Mouse (Mus musculus): ENCODE data around the gene Slc4a7. TPM values are rescaled to one million over a fixed set of nuclear protein-coding genes. Genes with fewer than 3 reads are reported as not detected.
A peak's percentile ranks its signal among the peaks of the same experiment; 100 is the strongest.

Gene Slc4a7
- 15.3 and 15.7 TPM in 2 replicates for polyA plus RNA-seq (2015; fragmentation: Nextera tagmentation; extraction: Ambion mirVana)

- H3K27me3 ChIP-seq, result no peaks in the 10 kb centered on the region
- peak within 1 kb of the TSS; percentile 94 for H3K9ac ChIP-seq
- no peaks in the 10 kb centered on the region for H3K36me3 ChIP-seq
- peak within 1 kb of the TSS; percentile 85 for H3K4me3 ChIP-seq (replicated peaks)
- H3K27ac ChIP-seq (replicated peaks), result peak within 1 kb of the TSS; percentile 97
- ATAC-seq (ENCODE audit: insufficient number of reproducible peaks, low FRiP score, low TSS enrichment, low read depth), result no peak
- peak within 1 kb of the TSS; percentile 55 for H3K4me2 ChIP-seq (replicated peaks)
- 84% methylated on average over 5 of the region's 5 CpGs for WGBS
- H3K9me3 ChIP-seq (replicated peaks), result no peaks in the 10 kb centered on the region
- H3K4me1 ChIP-seq, result peaks cover 11% of the 10 kb centered on the region
Measured at GRCm38 (mm10) chr14:14701710-14702329, at the start of gene Slc4a7. TSS of gene Slc4a7 (plus strand) at chr14:14702279.

GRCm38 (mm10) chr14:14670597-14670996, 31.5 kb upstream of the Slc4a7 start:
- ATAC-seq (ENCODE audit: insufficient number of reproducible peaks, low FRiP score, low TSS enrichment, low read depth), result no peak
- Histone ChIP-seq H3K4me3 (replicated peaks) (no peak overlapping the region), H3K27ac (replicated peaks) (no peak overlapping the region), H3K9me3 (replicated peaks) (no peaks in the 10 kb centered on the region), H3K36me3 (no peaks in the 10 kb centered on the region), H3K4me1 (no peaks in the 10 kb centered on the region), H3K4me2 (replicated peaks) (no peak overlapping the region), H3K9ac (no peak overlapping the region), H3K27me3 (no peaks in the 10 kb centered on the region)
- 81% methylated on average over 1 of the region's 1 CpGs for WGBS

GRCm38 (mm10) chr14:14681611-14682010, 20.5 kb upstream of the Slc4a7 start:
- Histone ChIP-seq H3K36me3 (no peaks in the 10 kb centered on the region), H3K27me3 (no peaks in the 10 kb centered on the region), H3K9ac (no peak overlapping the region), H3K9me3 (replicated peaks) (no peaks in the 10 kb centered on the region), H3K4me3 (replicated peaks) (no peak overlapping the region), H3K4me1 (no peaks in the 10 kb centered on the region), H3K27ac (replicated peaks) (no peak overlapping the region), H3K4me2 (replicated peaks) (no peak overlapping the region)
- 65% methylated on average over 4 of the region's 4 CpGs for WGBS
- no peak for ATAC-seq (ENCODE audit: insufficient number of reproducible peaks, low FRiP score, low TSS enrichment, low read depth)

GRCm38 (mm10) chr14:14684771-14685170, 17.3 kb upstream of the Slc4a7 start:
- 69% methylated on average over 4 of the region's 4 CpGs for WGBS
- no peaks in the 10 kb centered on the region for H3K4me1 ChIP-seq
- H3K27me3 ChIP-seq, result no peaks in the 10 kb centered on the region
- H3K27ac ChIP-seq (replicated peaks), result no peak overlapping the region
- H3K4me3 ChIP-seq (replicated peaks), result no peak overlapping the region
- ATAC-seq (ENCODE audit: insufficient number of reproducible peaks, low FRiP score, low TSS enrichment, low read depth), result no peak
- H3K4me2 ChIP-seq (replicated peaks), result no peak overlapping the region
- H3K36me3 ChIP-seq, result no peaks in the 10 kb centered on the region
- H3K9ac ChIP-seq, result no peak overlapping the region
- no peaks in the 10 kb centered on the region for H3K9me3 ChIP-seq (replicated peaks)

- Histone ChIP-seq H3K27me3 (no peaks in the 10 kb centered on the region), H3K4me1 (no peaks in the 10 kb centered on the region), H3K4me3 (replicated peaks) (no peak overlapping the region), H3K9me3 (replicated peaks) (no peaks in the 10 kb centered on the region), H3K9ac (no peak overlapping the region), H3K36me3 (no peaks in the 10 kb centered on the region), H3K27ac (replicated peaks) (no peak overlapping the region), H3K4me2 (replicated peaks) (no peak overlapping the region)
- 70% methylated on average over 7 of the region's 7 CpGs for WGBS
- ATAC-seq (ENCODE audit: insufficient number of reproducible peaks, low FRiP score, low TSS enrichment, low read depth), result no peak
Measured at GRCm38 (mm10) chr14:14686101-14686551, 16.0 kb upstream of the Slc4a7 start.

GRCm38 (mm10) chr14:14687258-14687890, 14.7 kb upstream of the Slc4a7 start:
- no peak overlapping the region for H3K27ac ChIP-seq (replicated peaks)
- no peak for ATAC-seq (ENCODE audit: insufficient number of reproducible peaks, low FRiP score, low TSS enrichment, low read depth)
- H3K9ac ChIP-seq, result no peak overlapping the region
- no peak overlapping the region for H3K4me3 ChIP-seq (replicated peaks)
- H3K27me3 ChIP-seq, result no peaks in the 10 kb centered on the region
- WGBS, result 64% methylated on average over 7 of the region's 7 CpGs
- no peaks in the 10 kb centered on the region for H3K36me3 ChIP-seq
- H3K9me3 ChIP-seq (replicated peaks), result no peaks in the 10 kb centered on the region
- H3K4me2 ChIP-seq (replicated peaks), result no peak overlapping the region
- H3K4me1 ChIP-seq, result no peaks in the 10 kb centered on the region

GRCm38 (mm10) chr14:14702399-14703345, 593 bp downstream of the Slc4a7 start:
- peak overlapping the region; percentile 94 for H3K9ac ChIP-seq
- H3K4me1 ChIP-seq, result peaks cover 11% of the 10 kb centered on the region
- H3K27ac ChIP-seq (replicated peaks), result peak overlapping the region; percentile 97
- ATAC-seq (ENCODE audit: insufficient number of reproducible peaks, low FRiP score, low TSS enrichment, low read depth), result peak; percentile 98
- under 1% methylated on average over 74 of the region's 85 CpGs for WGBS
- H3K9me3 ChIP-seq (replicated peaks), result no peaks in the 10 kb centered on the region
- H3K4me2 ChIP-seq (replicated peaks), result peak overlapping the region; percentile 55
- H3K4me3 ChIP-seq (replicated peaks), result peak overlapping the region; percentile 85
- H3K27me3 ChIP-seq, result no peaks in the 10 kb centered on the region
- H3K36me3 ChIP-seq, result no peaks in the 10 kb centered on the region

- ATAC-seq (ENCODE audit: insufficient number of reproducible peaks, low FRiP score, low TSS enrichment, low read depth), result peak; percentile 30
- WGBS, result under 1% methylated on average over 60 of the region's 60 CpGs
- no peaks in the 10 kb centered on the region for H3K36me3 ChIP-seq
- H3K27me3 ChIP-seq, result no peaks in the 10 kb centered on the region
- peak overlapping the region; percentile 97 for H3K27ac ChIP-seq (replicated peaks)
- H3K9ac ChIP-seq, result peak overlapping the region; percentile 94
- H3K4me1 ChIP-seq, result peaks cover 11% of the 10 kb centered on the region
- H3K4me3 ChIP-seq (replicated peaks), result peak overlapping the region; percentile 85
- peak overlapping the region; percentile 55 for H3K4me2 ChIP-seq (replicated peaks)
- no peaks in the 10 kb centered on the region for H3K9me3 ChIP-seq (replicated peaks)
Measured at GRCm38 (mm10) chr14:14703346-14703871, 1.3 kb downstream of the Slc4a7 start.

- no peaks in the 10 kb centered on the region for H3K27me3 ChIP-seq
- 68% methylated on average over 2 of the region's 2 CpGs for WGBS
- H3K4me1 ChIP-seq, result peaks cover 11% of the 10 kb centered on the region
- H3K27ac ChIP-seq (replicated peaks), result no peak overlapping the region
- no peaks in the 10 kb centered on the region for H3K9me3 ChIP-seq (replicated peaks)
- H3K9ac ChIP-seq, result no peak overlapping the region
- ATAC-seq (ENCODE audit: insufficient number of reproducible peaks, low FRiP score, low TSS enrichment, low read depth), result no peak
- H3K4me3 ChIP-seq (replicated peaks), result peak overlapping the region; percentile 85
- peak overlapping the region; percentile 55 for H3K4me2 ChIP-seq (replicated peaks)
- no peaks in the 10 kb centered on the region for H3K36me3 ChIP-seq
Measured at GRCm38 (mm10) chr14:14704651-14705050, 2.6 kb downstream of the Slc4a7 start.

GRCm38 (mm10) chr14:14705126-14705525, 3.0 kb downstream of the Slc4a7 start:
- Histone ChIP-seq H3K9ac (no peak overlapping the region), H3K4me1 (peaks cover 11% of the 10 kb centered on the region), H3K27ac (replicated peaks) (no peak overlapping the region), H3K9me3 (replicated peaks) (no peaks in the 10 kb centered on the region), H3K36me3 (no peaks in the 10 kb centered on the region), H3K4me3 (replicated peaks) (no peak overlapping the region), H3K4me2 (replicated peaks) (no peak overlapping the region), H3K27me3 (no peaks in the 10 kb centered on the region)
- no peak for ATAC-seq (ENCODE audit: insufficient number of reproducible peaks, low FRiP score, low TSS enrichment, low read depth)
- 76% methylated on average over 3 of the region's 3 CpGs for WGBS

GRCm38 (mm10) chr14:14706381-14706780, 4.3 kb downstream of the Slc4a7 start:
- 51% methylated on average over 1 of the region's 1 CpGs for WGBS
- H3K36me3 ChIP-seq, result peaks cover 7% of the 10 kb centered on the region; the same call in 1 of the 2 replicates
- ATAC-seq (ENCODE audit: insufficient number of reproducible peaks, low FRiP score, low TSS enrichment, low read depth), result no peak

More at GRCm38 (mm10) chr14:14706381-14706780, 4.3 kb downstream of the Slc4a7 start:
- H3K9me3 ChIP-seq (replicated peaks), result no peaks in the 10 kb centered on the region
- H3K4me1 ChIP-seq, result peaks cover 11% of the 10 kb centered on the region
- no peak overlapping the region for H3K9ac ChIP-seq
- no peak overlapping the region for H3K4me2 ChIP-seq (replicated peaks)
- H3K4me3 ChIP-seq (replicated peaks), result no peak overlapping the region
- H3K27ac ChIP-seq (replicated peaks), result no peak overlapping the region
- H3K27me3 ChIP-seq, result no peaks in the 10 kb centered on the region

All from embryonic facial prominence, embryonic 15.5 days (tissue).